Mouse (Mus musculus) small intestine, adult 2 months (tissue): ENCODE measurements around the gene Polr1b. TPM values are rescaled to one million over a fixed set of nuclear protein-coding genes. Genes with fewer than 3 reads are reported as not detected.

ENCODE experiments used
- H3K27ac ChIP-seq: fragments of 200-500 bp; 2 replicates; pipeline ENCODE4 v1.5.1; 2012; ENCODE audit warnings: low read depth, low read length, control low read depth, inconsistent platforms; ENCODE audit not compliant: insufficient read depth
- H3K27me3 ChIP-seq: fragments of 200-500 bp; 2 replicates; pipeline ENCODE4 v1.6.1; 2012; ENCODE audit warnings: mild to moderate bottlenecking, moderate library complexity, low read length, inconsistent platforms; ENCODE audit not compliant: control insufficient read depth, insufficient read depth
- H3K36me3 ChIP-seq: fragments of 200-500 bp; 2 replicates; pipeline ENCODE4 v1.6.1; 2012; ENCODE audit warnings: mild to moderate bottlenecking, low read length, control low read depth, inconsistent platforms; ENCODE audit not compliant: control insufficient read depth, insufficient read depth
- H3K4me1 ChIP-seq: fragments of 200-500 bp; 2 replicates; pipeline ENCODE4 v1.6.1; 2012; ENCODE audit warnings: low read length, inconsistent platforms, mixed read lengths; ENCODE audit not compliant: control insufficient read depth, insufficient read depth, insufficient read length
- H3K4me3 ChIP-seq: fragments of 200-500 bp; 2 replicates; pipeline ENCODE4 v1.5.1; 2012; ENCODE audit warnings: low read depth, mild to moderate bottlenecking, control low read depth, inconsistent platforms, low read length, moderate library complexity
- CTCF ChIP-seq: fragments of 200-500 bp; IDR thresholded peaks from 2 replicates; pipeline ENCODE4 v1.5.1; 2012; ENCODE audit warnings: low read depth, mild to moderate bottlenecking, control low read depth, inconsistent platforms, low read length, moderate library complexity, mixed read lengths; ENCODE audit not compliant: insufficient replicate concordance, insufficient read length; ENCODE audit errors: extremely low read depth
- POLR2A ChIP-seq: fragments of 200-500 bp; IDR thresholded peaks from 2 replicates; pipeline ENCODE4 v1.6.1; 2012; ENCODE audit warnings: low read depth, mild to moderate bottlenecking, control low read depth, inconsistent platforms, low read length, moderate library complexity
- WGBS: fragments of 180-500 bp; shearing (Covaris S2); methylation state at CpG from one replicate; pipeline ENCODE4 v1.1.7; 2018; 5-methylcytosine and 5-hydroxymethylcytosine counted together
- polyA plus RNA-seq: library from polyadenylated mRNA; depleted of rRNA; stranded (reverse); fragments of >200 nt; gene quantifications from 2 replicates; pipeline ENCODE4 v1.2.3, GENCODE M21; 2012

Gene Polr1b
- polyA plus RNA-seq, 1 experiment = 7.6 TPM

- TF ChIP-seq POLR2A (no peak), CTCF (no peak)
- H3K27ac ChIP-seq = no peak overlapping the region
- H3K4me1 ChIP-seq = no peaks in the 10 kb centered on the region
- no peaks in the 10 kb centered on the region for H3K36me3 ChIP-seq
- WGBS = 96% methylated on average over 1 of the region's 1 CpGs
- no peak overlapping the region for H3K4me3 ChIP-seq
- no peaks in the 10 kb centered on the region for H3K27me3 ChIP-seq
These were observed 13.3 kb upstream of the Polr1b start for GRCm38 (mm10) chr2:129087520-129087919.

- no peak for TF ChIP-seq CTCF
- TF ChIP-seq POLR2A = no peak
- no peaks in the 10 kb centered on the region for H3K36me3 ChIP-seq
These were observed 10.4 kb upstream of the Polr1b start for GRCm38 (mm10) chr2:129090370-129090769.

GRCm38 (mm10) chr2:129092810-129093209 lies 8.0 kb upstream of the Polr1b start:
- no peak overlapping the region for H3K27ac ChIP-seq
- no peak for TF ChIP-seq POLR2A
- no peak for TF ChIP-seq CTCF
- H3K36me3 ChIP-seq = no peaks in the 10 kb centered on the region
- H3K27me3 ChIP-seq = no peaks in the 10 kb centered on the region
- 95% methylated on average over 12 of the region's 12 CpGs for WGBS
- no peaks in the 10 kb centered on the region for H3K4me1 ChIP-seq
- no peak overlapping the region for H3K4me3 ChIP-seq

More at GRCm38 (mm10) chr2:129090370-129090769, 10.4 kb upstream of the Polr1b start:
- no peak overlapping the region for H3K27ac ChIP-seq
- H3K4me1 ChIP-seq = no peaks in the 10 kb centered on the region
- 89% methylated on average over 4 of the region's 4 CpGs for WGBS
- H3K27me3 ChIP-seq = no peaks in the 10 kb centered on the region
- H3K4me3 ChIP-seq = no peak overlapping the region

- TF ChIP-seq CTCF = no peak
- no peak for TF ChIP-seq POLR2A
- no peak overlapping the region for H3K4me3 ChIP-seq
- WGBS = 84% methylated on average over 18 of the region's 18 CpGs
- H3K27me3 ChIP-seq = no peaks in the 10 kb centered on the region
- H3K36me3 ChIP-seq = no peaks in the 10 kb centered on the region
- H3K27ac ChIP-seq = no peak overlapping the region
- no peaks in the 10 kb centered on the region for H3K4me1 ChIP-seq
These were observed 6.7 kb upstream of the Polr1b start for GRCm38 (mm10) chr2:129093926-129094724.

- no peaks in the 10 kb centered on the region for H3K27me3 ChIP-seq
- peaks cover 50% of the 10 kb centered on the region for H3K36me3 ChIP-seq
These were observed 12.1 kb downstream of the Polr1b start for GRCm38 (mm10) chr2:129112924-129113323.

GRCm38 (mm10) chr2:129115706-129116367 lies 15.0 kb downstream of the Polr1b start:
- Histone ChIP-seq H3K27me3 (no peaks in the 10 kb centered on the region), H3K4me1 (no peaks in the 10 kb centered on the region), H3K36me3 (peaks cover 54% of the 10 kb centered on the region), H3K27ac (no peak overlapping the region), H3K4me3 (no peak overlapping the region)
- TF ChIP-seq POLR2A = no peak
- no peak for TF ChIP-seq CTCF
- 95% methylated on average over 9 of the region's 9 CpGs for WGBS

More at GRCm38 (mm10) chr2:129112924-129113323, 12.1 kb downstream of the Polr1b start:
- H3K4me3 ChIP-seq = no peak overlapping the region
- WGBS = 91% methylated on average over 5 of the region's 5 CpGs
- no peak overlapping the region for H3K27ac ChIP-seq
- no peaks in the 10 kb centered on the region for H3K4me1 ChIP-seq
- TF ChIP-seq POLR2A (no peak), CTCF (no peak)

- no peaks in the 10 kb centered on the region for H3K4me1 ChIP-seq
- peaks cover 53% of the 10 kb centered on the region for H3K36me3 ChIP-seq
- no peaks in the 10 kb centered on the region for H3K27me3 ChIP-seq
- H3K4me3 ChIP-seq = no peak overlapping the region
- TF ChIP-seq CTCF = no peak
- TF ChIP-seq POLR2A = no peak
- H3K27ac ChIP-seq = no peak overlapping the region
- WGBS = 100% methylated on average over 1 of the region's 1 CpGs
These were observed 15.6 kb downstream of the Polr1b start for GRCm38 (mm10) chr2:129116368-129116739.
